Mouse (Mus musculus) kidney, adult 2 months (tissue): ENCODE data around the gene Orc4.

ENCODE experiments used
- CTCF ChIP-seq: fragments of 200-500 bp; conservative IDR thresholded peaks from 2 replicates; pipeline ENCODE4 v1.5.1; 2011; ENCODE audit warnings: low read depth, mild to moderate bottlenecking, control low read depth, low read length, moderate library complexity, mixed read lengths; ENCODE audit not compliant: insufficient read depth, insufficient read length
- POLR2A ChIP-seq: fragments of 200-500 bp; IDR thresholded peaks from one replicate; pipeline ENCODE4 v1.6.1; 2011; ENCODE audit warnings: low read depth, low read length, control low read depth

- no peak; the same call in 1 of the 2 replicates for TF ChIP-seq CTCF
- no peak for TF ChIP-seq POLR2A
Measured at GRCm38 (mm10) chr2:48885945-48886344, 64.1 kb downstream of the Orc4 start.
